Mouse (Mus musculus) olfactory bulb, adult 2 months (tissue): ENCODE results near the gene Arfgap1. TPM values are rescaled to one million over a fixed set of nuclear protein-coding genes. Genes with fewer than 3 reads are reported as not detected.
A peak's percentile ranks its signal among the peaks of the same experiment; 100 is the strongest.

ENCODE experiments used
- H3K27ac ChIP-seq: fragments of 200-500 bp; 2 replicates; pipeline ENCODE4 v1.5.1; 2012; ENCODE audit warnings: low read depth, low read length; ENCODE audit not compliant: insufficient read depth
- H3K4me1 ChIP-seq: fragments of 200-500 bp; 2 replicates; pipeline ENCODE4 v1.6.1; 2012; ENCODE audit warnings: low read length; ENCODE audit not compliant: control insufficient read depth, insufficient read depth
- H3K4me3 ChIP-seq: fragments of 200-500 bp; 2 replicates; pipeline ENCODE4 v1.5.1; 2012; ENCODE audit warnings: mild to moderate bottlenecking, low read depth, low read length, moderate library complexity; ENCODE audit not compliant: insufficient read depth
- CTCF ChIP-seq: fragments of 200-500 bp; IDR thresholded peaks from 2 replicates; pipeline ENCODE4 v1.5.1; 2012; ENCODE audit warnings: low read depth, mild to moderate bottlenecking, low read length, moderate library complexity; ENCODE audit not compliant: insufficient read depth
- POLR2A ChIP-seq: fragments of 200-500 bp; IDR thresholded peaks from 2 replicates; pipeline ENCODE4 v1.6.1; 2012; ENCODE audit warnings: mild to moderate bottlenecking, low read depth, low read length, moderate library complexity; ENCODE audit not compliant: insufficient read depth
- WGBS: fragments of 180-500 bp; shearing (Covaris S2); methylation state at CpG from one replicate; pipeline ENCODE4 v1.1.7; 2018; 5-methylcytosine and 5-hydroxymethylcytosine counted together
- polyA plus RNA-seq: library from polyadenylated mRNA; stranded (reverse); fragments of >200 nt; gene quantifications from 2 replicates; pipeline ENCODE4 v1.2.4, GENCODE M21; 2012; ENCODE audit warnings: low replicate concordance; ENCODE audit not compliant: missing spikeins, insufficient read depth, insufficient read length

Gene Arfgap1
- polyA plus RNA-seq, 1 experiment, result not detected

DNA sequence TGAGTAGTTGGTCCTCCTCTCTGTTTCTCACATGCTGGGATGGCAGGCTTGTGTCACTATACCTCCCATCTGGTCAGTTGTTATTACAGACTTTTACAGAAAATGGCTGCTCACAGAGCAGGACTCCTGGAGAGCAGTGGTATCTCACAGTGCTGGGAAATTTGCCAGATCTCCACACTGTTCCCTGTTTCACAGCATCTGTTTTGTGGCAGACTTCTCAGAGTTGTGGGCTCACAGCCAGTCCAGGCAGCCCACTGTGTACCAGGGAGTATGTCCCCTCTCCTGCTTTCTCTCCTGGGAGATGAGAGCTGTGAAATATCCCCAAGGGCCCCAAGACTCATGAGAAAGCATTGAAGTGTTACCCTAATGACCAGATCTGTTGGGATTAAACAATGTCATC, 25.2 kb upstream of the Arfgap1 start:
- Histone ChIP-seq H3K4me1 (no peaks in the 10 kb centered on the region), H3K27ac (no peak overlapping the region), H3K4me3 (no peak overlapping the region)
- TF ChIP-seq CTCF (no peak), POLR2A (no peak)

DNA sequence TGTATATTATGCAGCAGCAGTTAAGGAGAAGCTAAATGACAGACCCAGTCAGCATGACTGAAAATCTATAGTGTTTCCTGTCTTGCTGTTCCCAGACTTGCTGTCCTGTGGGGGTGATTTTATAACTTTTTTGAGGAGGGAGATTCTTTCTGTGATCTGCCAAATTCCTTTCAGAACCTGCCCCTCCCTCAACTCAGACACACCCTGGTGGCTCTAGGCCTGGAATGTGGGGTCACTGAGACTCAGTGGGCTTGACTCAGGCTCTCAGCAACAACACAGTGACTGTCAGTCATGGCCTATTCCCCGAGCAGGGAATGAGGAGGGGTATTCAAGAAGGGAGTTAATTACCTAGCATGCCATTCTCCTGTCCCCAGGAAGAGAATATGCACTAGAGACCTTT, 17.1 kb upstream of the Arfgap1 start:
- Histone ChIP-seq H3K4me3 (no peak overlapping the region), H3K4me1 (peaks cover 17% of the 10 kb centered on the region), H3K27ac (no peak overlapping the region)
- TF ChIP-seq POLR2A (no peak), CTCF (no peak)
- 63% methylated on average over 1 of the region's 1 CpGs for WGBS

DNA sequence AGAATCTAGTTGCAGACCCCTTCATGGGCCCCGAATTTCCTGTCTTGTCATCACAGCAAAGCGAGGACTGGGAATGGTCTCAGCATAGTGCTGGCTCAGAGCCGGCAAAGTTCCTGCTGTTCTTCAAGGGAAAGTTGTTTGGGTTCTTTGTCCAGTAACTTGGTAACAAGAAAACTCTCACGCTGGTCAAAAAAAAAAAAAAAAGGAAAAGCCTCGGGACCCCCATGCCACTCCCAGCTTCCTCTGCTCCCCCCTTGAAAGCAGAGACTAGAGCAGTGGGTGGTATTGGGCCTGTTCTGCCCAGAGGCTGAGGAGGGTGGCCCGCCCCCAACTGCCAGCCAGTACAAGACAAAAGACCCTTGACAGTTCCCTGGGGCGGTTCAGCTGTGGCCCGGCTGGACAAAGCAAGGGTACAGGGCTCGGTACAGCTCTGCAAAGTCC, 14.3 kb upstream of the Arfgap1 start:
- no peak overlapping the region for H3K27ac ChIP-seq
- H3K4me1 ChIP-seq, result peaks cover 17% of the 10 kb centered on the region
- H3K4me3 ChIP-seq, result no peak overlapping the region
- no peak for TF ChIP-seq CTCF
- WGBS, result 42% methylated on average over 9 of the region's 9 CpGs

DNA sequence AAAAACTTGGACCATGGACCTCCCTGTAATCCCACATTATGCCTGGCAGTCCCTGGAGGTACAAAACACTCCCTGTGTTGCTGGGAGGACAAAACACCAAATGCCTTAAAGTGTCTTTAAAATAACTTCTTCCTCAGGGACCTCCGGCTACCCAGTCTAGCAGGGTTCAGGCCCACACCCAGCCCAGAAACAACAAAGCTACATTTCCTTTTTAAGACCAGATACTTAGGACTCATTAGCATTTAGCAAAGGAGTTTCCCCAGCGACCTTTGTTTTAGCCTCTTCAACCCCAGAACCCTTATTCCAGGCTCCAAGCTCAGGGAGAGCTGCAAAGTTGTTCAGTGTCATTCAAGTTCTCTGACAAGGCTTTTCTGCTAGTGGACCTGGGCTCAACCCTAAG, 13.4 kb upstream of the Arfgap1 start:
- H3K27ac ChIP-seq, result no peak overlapping the region
- 53% methylated on average over 2 of the region's 2 CpGs for WGBS
- peaks cover 17% of the 10 kb centered on the region for H3K4me1 ChIP-seq
- H3K4me3 ChIP-seq, result peak overlapping the region; percentile 91
- TF ChIP-seq POLR2A, result no peak
- no peak for TF ChIP-seq CTCF

DNA sequence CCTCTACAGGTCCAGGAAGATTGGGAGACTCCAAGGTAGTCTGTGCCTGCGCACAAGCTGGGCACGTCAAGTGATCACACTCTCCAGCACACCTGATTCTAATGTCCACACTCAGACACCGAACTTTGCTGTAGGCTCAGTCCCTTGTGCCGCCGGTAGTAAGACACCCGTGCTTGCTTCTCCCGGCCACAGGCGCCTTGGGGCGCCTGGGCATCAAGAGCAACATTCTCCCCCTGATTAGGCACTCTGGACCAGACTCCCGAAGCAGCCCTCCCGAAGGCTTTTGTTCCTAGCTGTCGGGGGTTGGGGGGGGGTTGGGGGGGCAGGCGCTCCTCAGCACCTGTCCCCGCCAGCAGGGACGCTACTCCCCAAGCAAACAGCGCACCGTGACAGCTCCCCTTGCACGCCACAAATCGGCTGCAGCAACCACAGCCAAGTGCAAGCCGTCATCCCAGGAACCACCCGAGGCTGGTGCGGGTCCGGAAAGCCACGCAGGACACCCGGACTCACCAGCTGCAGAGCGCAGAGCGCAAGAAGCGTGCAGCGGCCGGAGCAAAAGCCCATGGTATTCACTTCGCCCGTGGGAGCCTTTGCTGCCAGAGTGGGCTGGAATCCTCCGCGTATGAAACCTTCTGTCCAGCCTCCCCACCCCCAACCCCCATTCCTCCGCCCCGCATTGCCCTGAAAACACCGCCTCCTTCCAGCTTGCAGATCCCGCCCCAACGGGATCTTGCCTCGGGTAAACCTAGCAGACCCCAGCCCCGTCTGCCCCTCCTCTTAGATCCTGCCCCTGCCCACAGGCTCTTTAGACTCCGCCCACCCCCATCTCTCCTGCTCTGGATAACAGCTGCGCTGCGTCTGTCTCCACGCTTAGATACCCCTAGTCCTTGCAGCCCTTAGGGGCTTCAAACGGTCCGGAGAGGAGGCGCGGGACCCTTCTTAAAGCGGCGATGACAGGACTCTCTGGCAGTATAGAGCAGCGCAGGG, 12.7 kb upstream of the Arfgap1 start, which contains the start of gene Nkain4:
Gene Nkain4, minus strand, starts transcription at position 639 of the 987 bp plus-strand sequence.
- H3K4me1 ChIP-seq, result peaks cover 17% of the 10 kb centered on the region
- 2% methylated on average over 52 of the region's 52 CpGs for WGBS
- H3K27ac ChIP-seq, result 0 out of 2 replicates have a peak within 1 kb of the TSS, but pooled peaks have one; percentile 30
- H3K4me3 ChIP-seq, result peak within 1 kb of the TSS; percentile 91
- TF ChIP-seq POLR2A (no peak), CTCF (no peak)

DNA sequence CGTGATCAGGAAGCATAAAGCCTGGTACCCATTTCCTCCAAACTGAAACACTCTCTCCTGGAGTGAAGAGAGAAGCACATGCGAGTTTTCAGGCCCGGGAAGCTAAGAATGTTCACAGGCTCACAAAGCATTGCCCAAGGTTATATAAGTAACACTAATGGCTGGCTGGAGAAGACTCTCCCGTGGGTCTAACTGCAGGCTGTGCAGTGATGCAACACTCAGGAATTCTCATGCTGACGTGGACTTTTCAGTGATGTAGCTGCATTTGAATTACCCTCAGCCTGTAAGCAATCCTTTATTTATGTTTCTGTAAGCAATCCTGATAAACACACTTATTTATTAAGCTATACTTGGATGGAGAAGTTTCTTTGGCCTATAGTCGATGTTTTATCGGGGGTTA, 7.4 kb upstream of the Arfgap1 start:
- Histone ChIP-seq H3K4me1 (peaks cover 3% of the 10 kb centered on the region; the same call in 1 of the 2 replicates), H3K27ac (no peak overlapping the region), H3K4me3 (no peak overlapping the region)
- 81% methylated on average over 7 of the region's 7 CpGs for whole genome bisulfite sequencing
- TF ChIP-seq POLR2A, result no peak
- no peak for TF ChIP-seq CTCF

DNA sequence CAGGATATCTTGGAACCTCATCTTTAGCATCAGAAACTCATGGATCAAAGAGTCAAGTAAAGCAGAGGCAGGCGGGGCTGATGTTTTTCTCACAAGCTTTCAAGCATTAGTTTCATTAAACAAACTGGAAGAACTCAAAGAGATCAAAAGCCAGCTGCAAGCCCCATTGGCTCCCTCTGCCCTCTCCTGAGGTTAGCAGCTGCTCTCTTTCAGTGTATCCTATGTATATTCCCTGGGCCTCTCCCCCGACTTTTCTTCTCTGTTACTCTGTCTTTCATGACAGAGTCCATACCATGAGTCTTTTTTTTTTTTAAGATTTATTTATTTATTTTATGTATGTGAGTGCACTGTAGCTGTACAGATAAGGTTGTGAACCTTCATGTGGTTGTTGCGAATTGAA, 6.8 kb upstream of the Arfgap1 start:
- H3K4me3 ChIP-seq, result no peak overlapping the region
- H3K27ac ChIP-seq, result no peak overlapping the region
- TF ChIP-seq POLR2A, result no peak
- TF ChIP-seq CTCF, result no peak
- no peaks in the 10 kb centered on the region for H3K4me1 ChIP-seq
- WGBS, result 85% methylated on average over 3 of the region's 3 CpGs

DNA sequence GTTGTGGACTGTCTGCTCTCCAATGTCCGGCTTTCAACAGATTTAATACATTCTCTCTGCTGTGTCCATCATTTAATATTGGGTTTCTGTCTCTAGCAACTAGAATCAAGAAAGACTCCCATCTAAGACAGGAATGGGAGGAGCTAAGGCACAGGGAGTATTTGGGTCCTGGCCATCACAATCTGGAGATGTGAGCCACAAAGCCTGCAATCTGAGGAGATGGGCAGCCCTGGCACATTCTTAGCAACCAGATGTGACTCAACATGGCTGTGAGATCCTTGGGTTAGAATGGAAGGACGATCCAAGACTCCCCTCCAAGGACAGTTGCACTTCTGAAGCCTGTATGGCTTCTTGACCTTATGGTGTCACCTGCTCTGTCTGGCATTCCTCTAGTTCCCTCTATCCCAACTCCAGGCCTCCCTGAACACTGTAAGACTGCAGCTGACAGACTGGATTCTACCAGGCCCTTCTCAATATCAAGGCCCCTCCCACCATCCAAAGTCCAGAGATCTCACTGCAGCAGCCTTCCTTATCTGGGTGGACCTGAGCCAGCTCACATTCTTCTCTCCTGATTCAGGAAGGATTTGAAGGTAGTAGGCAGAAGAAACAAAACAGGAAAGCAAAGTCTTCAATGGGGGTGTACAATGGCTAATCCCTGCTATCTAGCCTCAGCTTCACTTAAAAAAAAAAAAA, 4.3 kb upstream of the Arfgap1 start:
- H3K4me1 ChIP-seq, result no peaks in the 10 kb centered on the region
- H3K4me3 ChIP-seq, result no peak overlapping the region
- H3K27ac ChIP-seq, result no peak overlapping the region
- 86% methylated on average over 2 of the region's 2 CpGs for WGBS
- TF ChIP-seq CTCF, result no peak

DNA sequence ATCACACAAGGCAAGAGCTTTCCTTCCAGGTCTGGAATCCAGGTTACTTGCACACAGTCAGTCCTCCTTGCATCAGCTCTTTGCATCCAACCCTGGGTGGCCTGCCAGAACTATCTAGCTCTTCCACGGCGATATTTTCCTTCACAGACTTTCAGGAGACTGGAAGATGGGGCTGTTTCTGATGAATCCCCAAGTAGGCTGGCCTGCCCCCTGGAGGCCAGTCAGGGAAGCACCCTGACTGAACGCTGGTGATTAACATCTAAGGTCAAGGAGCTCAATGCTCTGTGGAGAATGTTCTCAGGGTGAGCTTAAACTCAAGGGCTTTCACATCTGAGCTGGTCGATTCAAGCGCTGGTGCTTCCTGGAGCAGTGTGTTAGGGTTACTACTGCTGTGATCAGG, 3.1 kb upstream of the Arfgap1 start:
- H3K4me1 ChIP-seq, result peaks cover 5% of the 10 kb centered on the region
- no peak overlapping the region for H3K27ac ChIP-seq
- no peak overlapping the region for H3K4me3 ChIP-seq
- TF ChIP-seq POLR2A (no peak), CTCF (peak; percentile 90)
- under 1% methylated on average over 5 of the region's 5 CpGs for WGBS
